Mouse (Mus musculus) liver, adult 2 months (tissue): ENCODE data around the gene Cacybp. TPM values are rescaled to one million over a fixed set of nuclear protein-coding genes. Genes with fewer than 3 reads are reported as not detected.

Experiments used
- DNase-seq: peaks from one replicate; pipeline ENCODE4 v3.0.0-alpha.2; 2011; ENCODE audit warnings: low read depth, low spot score; ENCODE audit errors: extremely low read depth
- H3K27ac ChIP-seq: fragments of 200-500 bp; replicated peaks from 2 replicates; pipeline ENCODE4 v1.5.1; 2012; ENCODE audit warnings: low read depth, mild to moderate bottlenecking, control low read depth, inconsistent platforms, low read length; ENCODE audit not compliant: insufficient read depth
- H3K27me3 ChIP-seq: fragments of 200-500 bp; 2 replicates; pipeline ENCODE4 v1.6.1; 2012; ENCODE audit warnings: mild to moderate bottlenecking, moderate library complexity, low read length, inconsistent platforms; ENCODE audit not compliant: control insufficient read depth, insufficient read depth
- H3K36me3 ChIP-seq: fragments of 200-500 bp; 2 replicates; pipeline ENCODE4 v1.6.1; 2012; ENCODE audit warnings: low read length, inconsistent platforms; ENCODE audit not compliant: control insufficient read depth, insufficient read depth
- H3K4me1 ChIP-seq: fragments of 200-500 bp; 2 replicates; pipeline ENCODE4 v1.6.1; 2011; ENCODE audit warnings: low read length; ENCODE audit not compliant: control insufficient read depth, insufficient read depth
- H3K4me3 ChIP-seq: fragments of 200-500 bp; 2 replicates; pipeline ENCODE4 v1.5.1; 2011; ENCODE audit warnings: low read depth, mild to moderate bottlenecking, control low read depth, low read length, moderate library complexity; ENCODE audit not compliant: insufficient read depth
- H3K79me2 ChIP-seq: fragments of 200-500 bp; 2 replicates; pipeline ENCODE4 v1.6.1; 2012; ENCODE audit warnings: inconsistent platforms, mild to moderate bottlenecking, low read length, moderate library complexity; ENCODE audit not compliant: control insufficient read depth, insufficient read depth
- H3K9ac ChIP-seq: fragments of 200-500 bp; 2 replicates; pipeline ENCODE4 v1.6.1; 2012; ENCODE audit warnings: low read depth, mild to moderate bottlenecking, control low read depth, inconsistent platforms, low read length
- CTCF ChIP-seq: fragments of 200-500 bp; IDR thresholded peaks from 2 replicates; pipeline ENCODE4 v1.5.1; 2011; ENCODE audit warnings: low read depth, low read length, control low read depth
- POLR2A ChIP-seq: fragments of 200-500 bp; IDR thresholded peaks from 2 replicates; pipeline ENCODE4 v1.6.1; 2011; ENCODE audit warnings: low read length, control low read depth; ENCODE audit not compliant: insufficient read depth; ENCODE audit errors: extremely low read depth
- WGBS: fragments of 180-500 bp; shearing (Covaris S2); methylation state at CpG from one replicate; pipeline ENCODE4 v1.1.7; 2018; 5-methylcytosine and 5-hydroxymethylcytosine counted together
- polyA plus RNA-seq: library from polyadenylated mRNA; depleted of rRNA; stranded (reverse); fragments of >200 nt; gene quantifications from 2 replicates; pipeline ENCODE4 v1.2.3, GENCODE M21; 2012
- total RNA-seq: library from RNA; depleted of rRNA; stranded (reverse); fragments of >200 nt; gene quantifications from 2 replicates; pipeline ENCODE4 v1.2.3, GENCODE M21; 2014

Cacybp gene
- total and polyA plus RNA-seq, 2 experiments: 5.8 to 26.7 TPM

- Histone ChIP-seq H3K27me3 (no peaks in the 10 kb centered on the region), H3K79me2 (peaks cover 14% of the 10 kb centered on the region; the same call in 1 of the 2 replicates), H3K27ac (peak overlapping the region; percentile 79), H3K9ac (peak overlapping the region; percentile 86), H3K4me3 (peak overlapping the region; percentile 86), H3K36me3 (peaks cover 7% of the 10 kb centered on the region), H3K4me1 (peaks cover 6% of the 10 kb centered on the region)
- DNase-seq: peak; percentile 46
- TF ChIP-seq POLR2A (no peak), CTCF (no peak)
- under 1% methylated on average over 45 of the region's 45 CpGs for WGBS
Observed at GRCm38 (mm10) chr1:160212123-160212691, 468 bp downstream of the Cacybp start.

GRCm38 (mm10) chr1:160211597-160212122 is 1.0 kb downstream of the Cacybp start:
- H3K4me1 ChIP-seq: peaks cover 6% of the 10 kb centered on the region
- H3K9ac ChIP-seq: no peak overlapping the region; the same call in 1 of the 2 replicates
- peak overlapping the region; percentile 86 for H3K4me3 ChIP-seq
- peak; percentile 40 for DNase-seq
- 2% methylated on average over 8 of the region's 8 CpGs for WGBS
- no peak overlapping the region; the same call in 1 of the 2 replicates for H3K27ac ChIP-seq
- peaks cover 15% of the 10 kb centered on the region; the same call in 1 of the 2 replicates for H3K79me2 ChIP-seq
- no peaks in the 10 kb centered on the region for H3K27me3 ChIP-seq
- peaks cover 13% of the 10 kb centered on the region for H3K36me3 ChIP-seq
- no peak for TF ChIP-seq POLR2A
- TF ChIP-seq CTCF: no peak

DNA sequence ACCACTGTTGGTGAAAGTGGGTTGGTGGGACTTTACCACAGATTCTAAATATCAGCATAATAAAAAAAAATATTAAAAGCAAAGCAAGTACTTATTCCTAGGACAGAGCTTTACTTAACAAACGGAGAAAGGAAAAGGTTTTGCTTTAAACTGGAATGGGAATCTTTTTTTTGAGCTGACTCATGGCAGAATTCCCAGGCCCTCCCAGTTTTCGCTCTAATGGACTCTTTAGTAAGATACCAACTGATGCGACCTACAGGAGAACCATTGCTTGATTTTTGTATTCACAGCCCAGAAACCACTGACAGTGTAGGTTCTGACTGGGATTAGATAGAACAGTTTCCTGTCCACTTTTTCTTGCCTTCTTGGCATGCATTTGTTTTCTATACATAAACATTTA is 2.1 kb downstream of the Cacybp start:
- Histone ChIP-seq H3K9ac (no peak overlapping the region), H3K36me3 (peaks cover 22% of the 10 kb centered on the region)
- DNase-seq: peak; percentile 38

GRCm38 (mm10) chr1:160209844-160210243 is 2.8 kb downstream of the Cacybp start:
- Histone ChIP-seq H3K9ac (no peak overlapping the region), H3K27ac (no peak overlapping the region), H3K36me3 (peaks cover 28% of the 10 kb centered on the region), H3K27me3 (no peaks in the 10 kb centered on the region), H3K4me1 (peaks cover 6% of the 10 kb centered on the region), H3K79me2 (peaks cover 18% of the 10 kb centered on the region; the same call in 1 of the 2 replicates), H3K4me3 (no peak overlapping the region)
- WGBS: 90% methylated on average over 2 of the region's 2 CpGs
- TF ChIP-seq CTCF (no peak), POLR2A (no peak)
- DNase-seq: no peak

More for the DNA sequence above, 2.1 kb downstream of the Cacybp start:
- peaks cover 6% of the 10 kb centered on the region for H3K4me1 ChIP-seq
- H3K4me3 ChIP-seq: no peak overlapping the region
- TF ChIP-seq CTCF (no peak), POLR2A (no peak)
- 27% methylated on average over 3 of the region's 3 CpGs for WGBS
- H3K79me2 ChIP-seq: peaks cover 18% of the 10 kb centered on the region; the same call in 1 of the 2 replicates
- H3K27me3 ChIP-seq: no peaks in the 10 kb centered on the region
- no peak overlapping the region for H3K27ac ChIP-seq

GRCm38 (mm10) chr1:160205486-160205885 is 7.2 kb downstream of the Cacybp start:
- no peaks in the 10 kb centered on the region for H3K27me3 ChIP-seq
- no peak overlapping the region for H3K4me3 ChIP-seq
- no peak overlapping the region for H3K27ac ChIP-seq
- no peak for DNase-seq
- peaks cover 12% of the 10 kb centered on the region; the same call in 1 of the 2 replicates for H3K79me2 ChIP-seq
- TF ChIP-seq CTCF: no peak
- no peak for TF ChIP-seq POLR2A
- H3K4me1 ChIP-seq: no peaks in the 10 kb centered on the region
- no peak overlapping the region for H3K9ac ChIP-seq
- H3K36me3 ChIP-seq: peaks cover 53% of the 10 kb centered on the region

- Histone ChIP-seq H3K79me2 (no peaks in the 10 kb centered on the region), H3K27me3 (no peaks in the 10 kb centered on the region), H3K27ac (peak overlapping the region; percentile 62), H3K36me3 (peaks cover 9% of the 10 kb centered on the region), H3K9ac (peak overlapping the region; percentile 84), H3K4me3 (peak overlapping the region; percentile 74), H3K4me1 (peaks cover 2% of the 10 kb centered on the region; the same call in 1 of the 2 replicates)
- no peak for TF ChIP-seq POLR2A
- no peak for TF ChIP-seq CTCF
- under 1% methylated on average over 13 of the region's 13 CpGs for WGBS
- DNase-seq: no peak
Observed at GRCm38 (mm10) chr1:160195337-160195663, 17.4 kb downstream of the Cacybp start.
